18 mouse cellular contexts compared by ENCODE assay signal in the genomic region with DNA sequence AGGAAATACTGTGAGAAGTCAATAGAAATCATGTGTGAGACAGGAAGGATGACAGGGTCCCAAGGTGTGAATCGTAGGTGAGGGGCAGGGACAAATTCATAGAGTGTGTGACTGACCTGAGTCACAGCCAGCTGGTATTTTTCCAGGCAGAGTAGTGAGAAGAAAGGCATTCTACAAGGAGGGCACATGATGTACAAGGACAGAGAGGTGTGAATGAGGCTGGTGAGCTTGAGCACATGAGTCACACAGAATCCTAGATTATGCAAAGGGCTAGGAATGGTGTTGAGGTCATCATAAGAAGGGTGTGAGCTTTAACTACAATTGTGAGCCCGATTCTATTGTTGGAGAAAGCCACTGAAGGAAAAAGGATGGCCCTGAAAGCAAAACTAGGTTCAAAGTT. TPM values are rescaled to one million over a fixed set of nuclear protein-coding genes. Genes with fewer than 3 reads are reported as not detected.
"Had no signal": no experiment of that assay in that cellular context is flagged by ENCODE, and none has a peak within 500 bp of the region (broad histone marks: within the 10 kb centered on the region; RNA-seq: fewer than 3 reads in every experiment).

No protein-coding gene starts in this region.

- H3K27me3 ChIP-seq: limb, embryonic 15.5 days; liver, embryonic 12.5 days; neural tube, embryonic 15.5 days had no signal

- H3K36me3 ChIP-seq: limb, embryonic 15.5 days; liver, embryonic 12.5 days; midbrain, embryonic 13.5 days; neural tube, embryonic 15.5 days had no signal

- H3K27ac ChIP-seq: limb, embryonic 15.5 days; liver, embryonic 12.5 days; midbrain, embryonic 13.5 days; neural tube, embryonic 15.5 days had no signal

- H3K9me3 ChIP-seq: limb, embryonic 15.5 days; liver, embryonic 12.5 days; midbrain, embryonic 13.5 days; neural tube, embryonic 15.5 days had no signal

- ATAC-seq: liver, embryonic 12.5 days; midbrain, embryonic 13.5 days had no signal

- H3K4me3 ChIP-seq: limb, embryonic 15.5 days; liver, embryonic 12.5 days; midbrain, embryonic 13.5 days; myocyte; neural tube, embryonic 15.5 days had no signal

- H3K4me1 ChIP-seq: limb, embryonic 15.5 days; liver, embryonic 12.5 days; midbrain, embryonic 13.5 days; neural tube, embryonic 15.5 days had no signal

- H3K9ac ChIP-seq: limb, embryonic 15.5 days; liver, embryonic 12.5 days; lung, embryonic 14.5 days; midbrain, embryonic 13.5 days; neural tube, embryonic 15.5 days had no signal

- H3K4me2 ChIP-seq: limb, embryonic 15.5 days; liver, embryonic 12.5 days; lung, embryonic 14.5 days; midbrain, embryonic 13.5 days; neural tube, embryonic 15.5 days had no signal

- DNase-seq: kidney, adult 9 months; layer of hippocampus, adult 9-11 months; layer of hippocampus, postnatal 36 days; lung, embryonic 14.5 days; lung, postnatal 14 days; right cerebral cortex, adult 18-20 months; right cerebral cortex, postnatal 25 days; thymus, adult 2 months; thymus, postnatal 25 days had no signal

RNA-seq across cellular contexts. Expression of gene Pax8, which starts 35.3 kb away (rescaled TPM):
- total RNA-seq: layer of hippocampus, postnatal 36 days; left cerebral cortex, adult 8-10 months; left cerebral cortex, postnatal 25 days had no signal
- polyA plus RNA-seq: limb, embryonic 11.5 days; liver, embryonic 12.5 days; lung, embryonic 14.5 days; myocyte; urinary bladder, adult 2 months had no signal
